Mouse (Mus musculus) heart, postnatal 0 days (tissue): ENCODE results near the gene Rhbdd2. TPM values are rescaled to one million over a fixed set of nuclear protein-coding genes. Genes with fewer than 3 reads are reported as not detected.

Source experiments
- ATAC-seq: fragments of 200-750 bp; cut with Nextera tagmentation; 2 replicates; pipeline ENCODE4 v1.8.0; 2017; ENCODE audit warnings: low read depth, moderate number of reproducible peaks, moderate library complexity; ENCODE audit not compliant: insufficient read depth
- DNase-seq: peaks from one replicate; pipeline ENCODE4 v3.0.0-alpha.2; 2016; ENCODE audit warnings: low spot score
- H3K27ac ChIP-seq: fragments of 300-500 bp; sonication (generic); 2 replicates; pipeline ENCODE4 v1.5.1; 2014; ENCODE audit warnings: low read depth, mild to moderate bottlenecking
- H3K27me3 ChIP-seq: fragments of 300-500 bp; sonication (generic); 2 replicates; pipeline ENCODE4 v1.6.1; 2014; ENCODE audit warnings: low read length, mixed read lengths; ENCODE audit not compliant: control insufficient read depth, insufficient read depth
- H3K36me3 ChIP-seq: fragments of 300-500 bp; sonication (generic); replicated peaks from 2 replicates; pipeline ENCODE4 v1.6.1; 2014; ENCODE audit warnings: low read length, mixed read lengths; ENCODE audit not compliant: control insufficient read depth, insufficient read depth
- H3K4me1 ChIP-seq: fragments of 300-500 bp; sonication (generic); 2 replicates; pipeline ENCODE4 v1.6.1; 2014; ENCODE audit warnings: antibody characterized with exemption; ENCODE audit not compliant: control insufficient read depth, insufficient read depth
- H3K4me2 ChIP-seq: fragments of 300-500 bp; sonication (generic); 2 replicates; pipeline ENCODE4 v1.6.1; 2014; ENCODE audit warnings: low read depth, mild to moderate bottlenecking, low read length, moderate library complexity
- H3K4me3 ChIP-seq: fragments of 300-500 bp; sonication (generic); 2 replicates; pipeline ENCODE4 v1.5.1; 2014; ENCODE audit warnings: low read depth, low read length
- H3K9ac ChIP-seq: fragments of 300-500 bp; sonication (generic); replicated peaks from 2 replicates; pipeline ENCODE4 v1.6.1; 2014; ENCODE audit warnings: low read depth, low read length, mixed read lengths
- H3K9me3 ChIP-seq: fragments of 300-500 bp; sonication (generic); replicated peaks from 2 replicates; pipeline ENCODE4 v1.6.1; 2016; ENCODE audit warnings: low read length; ENCODE audit not compliant: control insufficient read depth
- CTCF ChIP-seq: IDR thresholded peaks from 2 replicates; pipeline ENCODE4 v1.5.1; 2016; ENCODE audit warnings: antibody characterized with exemption, control low read depth, low read depth
- EP300 ChIP-seq: IDR thresholded peaks from 2 replicates; pipeline ENCODE4 v1.6.1; 2016; ENCODE audit warnings: antibody characterized with exemption, low read depth
- WGBS: fragments of 180-500 bp; shearing (Covaris S2); extraction: QIAGEN DNeasy Blood & Tissue Kit; methylation state at CpG from one replicate; pipeline ENCODE4 v1.1.7; 2014; 5-methylcytosine and 5-hydroxymethylcytosine counted together
- polyA plus RNA-seq: library from polyadenylated mRNA; unstranded; fragments of >200 nt; fragmentation: Nextera tagmentation; extraction: Ambion mirVana; gene quantifications from 2 replicates; pipeline ENCODE4 v1.2.1, GENCODE M21; 2015
- total RNA-seq: library from RNA; depleted of rRNA; stranded (reverse); fragments of >200 nt; gene quantifications from 2 replicates; pipeline ENCODE4 v1.2.3, GENCODE M21; 2014; ENCODE audit warnings: low replicate concordance

The Rhbdd2 gene
- total and polyA plus RNA-seq, 2 experiments from 2014 or later, result 6.7 to 40.0 TPM

DNA sequence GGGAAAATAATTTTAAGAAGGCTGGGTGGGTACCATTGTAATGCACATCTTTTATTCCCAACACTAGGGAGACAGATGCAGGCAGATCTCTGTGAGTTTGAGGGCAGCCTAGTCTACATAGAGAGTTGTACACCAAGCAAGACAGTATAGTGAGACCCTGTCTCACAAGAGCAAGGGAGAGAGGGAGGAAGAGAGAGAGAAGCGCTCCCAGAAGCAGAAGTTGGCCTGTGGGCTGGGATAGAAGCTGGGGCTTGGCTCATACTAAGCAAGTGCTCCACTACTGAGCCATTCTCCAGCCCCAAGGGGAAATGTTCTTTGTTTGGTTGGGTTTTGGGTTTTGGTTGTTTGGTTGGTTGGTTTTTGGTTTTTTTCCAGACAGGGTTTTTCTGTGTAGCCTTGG is 8.6 kb downstream of the Rhbdd2 start:
- no peaks in the 10 kb centered on the region for H3K4me1 ChIP-seq
- H3K9ac ChIP-seq, result no peak overlapping the region
- H3K36me3 ChIP-seq, result peaks cover 23% of the 10 kb centered on the region
- no peaks in the 10 kb centered on the region for H3K27me3 ChIP-seq
- no peak overlapping the region for H3K4me2 ChIP-seq
- DNase-seq (no peak), ATAC-seq (no peak)
- no peaks in the 10 kb centered on the region for H3K9me3 ChIP-seq
- no peak overlapping the region for H3K27ac ChIP-seq
- no peak overlapping the region for H3K4me3 ChIP-seq
- 91% methylated on average over 1 of the region's 1 CpGs for WGBS
- TF ChIP-seq CTCF, result no peak
- no peak for TF ChIP-seq EP300

DNA sequence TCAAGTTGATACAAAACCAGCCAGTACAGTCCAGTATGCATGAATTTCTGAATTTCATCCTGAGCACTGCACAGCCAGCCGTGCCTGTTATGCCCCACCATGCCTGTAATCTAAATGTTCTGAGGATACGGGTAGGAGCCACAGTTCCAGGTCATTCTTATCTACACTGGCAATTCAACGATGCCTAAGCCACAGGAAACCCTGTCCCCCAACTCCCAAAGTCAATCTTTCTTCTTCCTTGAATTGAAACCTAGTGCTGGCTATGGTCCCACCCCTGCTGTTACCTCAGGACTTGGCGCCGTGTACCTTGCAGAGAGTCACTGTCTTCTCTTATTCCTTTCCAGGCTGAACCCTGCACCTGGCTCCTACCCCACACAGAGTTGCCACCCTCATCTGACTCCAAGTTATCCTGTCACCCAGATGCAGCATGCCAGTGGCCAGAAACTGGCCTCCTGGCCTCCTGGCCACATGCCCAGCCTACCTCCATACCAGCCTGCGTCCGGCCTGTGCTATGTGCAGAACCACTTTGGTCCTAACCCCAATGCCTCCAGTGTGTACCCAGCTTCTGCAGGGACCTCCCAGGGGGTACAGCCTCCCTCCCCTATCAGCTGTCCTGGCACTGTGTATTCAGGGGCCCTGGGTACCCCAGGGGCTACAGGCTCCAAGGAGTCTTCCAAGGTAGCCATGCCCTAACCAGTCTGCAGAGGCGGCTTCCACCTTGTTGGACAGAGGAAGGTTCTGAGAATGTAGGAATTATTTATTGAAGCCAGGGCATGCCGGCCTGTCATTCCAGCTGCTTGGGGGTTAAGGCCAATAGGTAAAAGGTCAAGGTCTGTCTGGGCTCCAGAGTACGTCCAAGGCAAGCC is 10.5 kb downstream of the Rhbdd2 start:
- no peak overlapping the region for H3K27ac ChIP-seq
- H3K9me3 ChIP-seq, result no peaks in the 10 kb centered on the region
- no peak for DNase-seq
- no peak overlapping the region for H3K4me2 ChIP-seq
- no peak overlapping the region for H3K4me3 ChIP-seq
- ATAC-seq, result no peak
- no peaks in the 10 kb centered on the region for H3K27me3 ChIP-seq
- no peaks in the 10 kb centered on the region for H3K4me1 ChIP-seq
- WGBS, result 74% methylated on average over 10 of the region's 10 CpGs
- TF ChIP-seq EP300 (no peak), CTCF (no peak)
- no peak overlapping the region for H3K9ac ChIP-seq
- H3K36me3 ChIP-seq, result peaks cover 8% of the 10 kb centered on the region

DNA sequence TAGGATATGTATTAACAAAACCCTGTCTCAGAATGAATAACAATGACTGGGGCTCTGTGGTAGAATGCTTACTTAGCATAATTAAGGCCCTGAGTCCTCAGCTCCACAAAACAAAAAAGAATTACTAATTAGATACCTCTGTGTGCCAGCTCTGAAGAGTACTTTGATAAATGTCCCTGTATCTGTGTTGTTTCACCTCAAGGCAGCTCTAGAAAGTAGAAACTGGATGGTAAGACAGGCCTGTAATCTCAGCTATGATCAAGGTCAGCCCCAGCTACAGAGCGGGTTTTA is 11.1 kb downstream of the Rhbdd2 start:
- Histone ChIP-seq H3K4me2 (no peak overlapping the region), H3K27ac (no peak overlapping the region), H3K9ac (no peak overlapping the region), H3K27me3 (no peaks in the 10 kb centered on the region), H3K36me3 (0 out of 2 replicates have a peak, but pooled peaks cover 4% of the 10 kb centered on the region), H3K4me3 (no peak overlapping the region), H3K4me1 (no peaks in the 10 kb centered on the region), H3K9me3 (no peaks in the 10 kb centered on the region)
- WGBS, result 96% methylated on average over 1 of the region's 1 CpGs
- TF ChIP-seq CTCF (no peak), EP300 (no peak)
- DNase-seq, result no peak
- no peak for ATAC-seq

DNA sequence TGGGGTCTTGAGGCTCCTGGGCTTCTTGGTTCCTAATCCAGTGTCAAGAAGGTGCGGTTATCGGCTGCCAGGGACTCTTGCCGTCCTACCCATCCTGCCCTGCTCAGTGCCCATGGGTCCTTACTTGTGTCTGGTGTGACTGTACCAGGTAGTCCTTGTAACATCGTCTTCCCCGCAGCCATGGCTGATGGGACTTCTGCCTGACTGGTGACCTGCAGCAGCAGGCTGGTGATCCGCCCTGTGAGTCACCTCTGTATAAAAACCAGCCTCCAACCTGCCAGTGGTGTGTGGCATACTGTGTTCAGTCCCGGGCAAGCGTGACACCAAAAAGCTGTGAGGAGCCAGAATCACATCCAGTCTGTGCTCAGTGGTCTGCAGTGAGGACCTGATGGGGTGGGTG is 11.5 kb downstream of the Rhbdd2 start:
- no peaks in the 10 kb centered on the region for H3K27me3 ChIP-seq
- 94% methylated on average over 8 of the region's 8 CpGs for WGBS
- TF ChIP-seq CTCF, result no peak
- no peak for TF ChIP-seq EP300
- H3K4me2 ChIP-seq, result no peak overlapping the region
- ATAC-seq, result no peak
- H3K4me1 ChIP-seq, result no peaks in the 10 kb centered on the region
- H3K36me3 ChIP-seq, result 0 out of 2 replicates have a peak, but pooled peaks cover under 1% of the 10 kb centered on the region
- no peak overlapping the region for H3K4me3 ChIP-seq
- H3K9me3 ChIP-seq, result no peaks in the 10 kb centered on the region
- H3K9ac ChIP-seq, result no peak overlapping the region
- no peak overlapping the region for H3K27ac ChIP-seq
- DNase-seq, result no peak

DNA sequence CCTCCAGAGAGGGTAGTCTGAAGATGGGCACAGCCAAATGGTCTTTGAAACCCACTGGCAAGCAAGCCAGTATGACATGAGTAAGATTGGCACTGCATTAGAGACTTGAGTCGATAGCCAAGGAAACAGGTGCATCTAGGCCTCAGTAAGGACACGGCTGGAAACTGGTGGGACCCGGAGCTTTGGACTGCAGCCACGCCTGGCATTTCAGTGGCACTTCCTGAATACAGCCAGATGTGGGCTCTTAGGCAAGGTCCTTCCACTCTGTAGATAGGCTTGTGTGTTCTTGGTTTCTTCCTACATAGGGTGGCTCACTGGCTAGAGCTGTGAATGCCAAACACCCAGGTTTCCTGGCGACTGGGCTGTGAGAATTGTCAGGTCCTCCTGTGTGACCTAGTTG is 12.9 kb downstream of the Rhbdd2 start:
- DNase-seq (no peak), ATAC-seq (no peak)
- Histone ChIP-seq H3K9ac (no peak overlapping the region), H3K27me3 (no peaks in the 10 kb centered on the region), H3K4me3 (no peak overlapping the region), H3K4me2 (no peak overlapping the region), H3K27ac (no peak overlapping the region), H3K4me1 (no peaks in the 10 kb centered on the region), H3K36me3 (no peaks in the 10 kb centered on the region), H3K9me3 (no peaks in the 10 kb centered on the region)
- 64% methylated on average over 5 of the region's 5 CpGs for WGBS
- TF ChIP-seq CTCF, result no peak
- no peak for TF ChIP-seq EP300

DNA sequence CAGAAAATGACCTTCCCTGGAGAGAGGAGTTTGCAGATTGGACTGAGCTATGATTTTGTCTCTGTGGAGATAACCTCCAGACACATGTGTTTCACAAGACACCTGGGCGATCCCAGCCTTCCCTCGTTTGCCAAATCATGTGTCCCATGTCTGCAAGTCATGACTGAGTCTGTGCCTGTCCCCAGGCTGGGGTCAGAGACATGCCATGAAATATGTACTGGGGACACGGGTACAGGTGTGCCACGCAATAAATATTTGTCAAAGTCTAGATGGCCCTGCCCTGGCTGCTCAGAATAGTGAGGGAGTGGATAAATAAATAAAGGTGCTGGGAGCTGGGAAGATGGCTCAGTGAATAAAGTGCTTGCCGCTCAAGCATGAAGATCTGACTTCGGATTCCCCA is 13.6 kb downstream of the Rhbdd2 start:
- Histone ChIP-seq H3K4me2 (no peak overlapping the region), H3K9ac (no peak overlapping the region), H3K4me3 (no peak overlapping the region), H3K4me1 (no peaks in the 10 kb centered on the region), H3K9me3 (no peaks in the 10 kb centered on the region), H3K36me3 (no peaks in the 10 kb centered on the region), H3K27ac (no peak overlapping the region), H3K27me3 (no peaks in the 10 kb centered on the region)
- DNase-seq, result no peak
- ATAC-seq, result no peak
- WGBS, result 81% methylated on average over 6 of the region's 6 CpGs
- TF ChIP-seq CTCF (no peak), EP300 (no peak)
